Mouse (Mus musculus) embryonic facial prominence, embryonic 14.5 days (tissue): ENCODE data around the gene Cacna1s. TPM values are rescaled to one million over a fixed set of nuclear protein-coding genes. Genes with fewer than 3 reads are reported as not detected.
A peak's percentile ranks its signal among the peaks of the same experiment; 100 is the strongest.

Experiments
- ATAC-seq: fragments of 200-750 bp; cut with Nextera tagmentation; 2 replicates; pipeline ENCODE4 v1.8.0; 2017; ENCODE audit warnings: low read depth, moderate number of reproducible peaks, moderate TSS enrichment
- DNase-seq: peaks from one replicate; pipeline ENCODE4 v3.0.0-alpha.2; 2015; ENCODE audit warnings: low spot score
- H3K27ac ChIP-seq: fragments of 300-500 bp; sonication (generic); replicated peaks from 2 replicates; pipeline ENCODE4 v1.5.1; 2014; ENCODE audit warnings: low read depth, mild to moderate bottlenecking, low read length, moderate library complexity
- H3K27me3 ChIP-seq: fragments of 300-500 bp; sonication (generic); replicated peaks from 2 replicates; pipeline ENCODE4 v1.6.1; 2014; ENCODE audit warnings: low read length; ENCODE audit not compliant: control insufficient read depth, insufficient read depth
- H3K36me3 ChIP-seq: fragments of 300-500 bp; sonication (generic); 2 replicates; pipeline ENCODE4 v1.6.1; 2014; ENCODE audit warnings: low read length, mixed read lengths; ENCODE audit not compliant: control insufficient read depth, insufficient read depth
- H3K4me1 ChIP-seq: fragments of 300-500 bp; sonication (generic); 2 replicates; pipeline ENCODE4 v1.6.1; 2014; ENCODE audit warnings: antibody characterized with exemption, low read length; ENCODE audit not compliant: control insufficient read depth, insufficient read depth
- H3K4me2 ChIP-seq: fragments of 300-500 bp; sonication (generic); 2 replicates; pipeline ENCODE4 v1.6.1; 2014; ENCODE audit warnings: low read depth, mild to moderate bottlenecking, low read length, moderate library complexity, mixed read lengths
- H3K4me3 ChIP-seq: fragments of 300-500 bp; sonication (generic); 2 replicates; pipeline ENCODE4 v1.5.1; 2014; ENCODE audit warnings: low read depth, mild to moderate bottlenecking, low read length
- H3K9ac ChIP-seq: fragments of 300-500 bp; sonication (generic); 2 replicates; pipeline ENCODE4 v1.6.1; 2014; ENCODE audit warnings: low read depth, mild to moderate bottlenecking, low read length, moderate library complexity, mixed read lengths
- H3K9me3 ChIP-seq: fragments of 300-500 bp; sonication (generic); 2 replicates; pipeline ENCODE4 v1.6.1; 2016; ENCODE audit warnings: low read length; ENCODE audit not compliant: control insufficient read depth
- WGBS: fragments of 180-500 bp; shearing (Covaris S2); extraction: QIAGEN DNeasy Blood & Tissue Kit; methylation state at CpG from one replicate; pipeline ENCODE4 v1.1.7; 2014; 5-methylcytosine and 5-hydroxymethylcytosine counted together
- polyA plus RNA-seq: library from polyadenylated mRNA; unstranded; fragments of >200 nt; fragmentation: Nextera tagmentation; extraction: Ambion mirVana; gene quantifications from 2 replicates; pipeline ENCODE4 v1.2.1, GENCODE M21; 2014

Cacna1s gene
- polyA plus RNA-seq, 1 experiment from 2014 or later, result 11.2 TPM

GRCm38 (mm10) chr1:136045774-136046173, 6.8 kb upstream of the Cacna1s start:
- peaks cover 24% of the 10 kb centered on the region for H3K27me3 ChIP-seq
- DNase-seq (peak; percentile 59), ATAC-seq (no peak)

GRCm38 (mm10) chr1:136047432-136047831, 5.1 kb upstream of the Cacna1s start:
- Histone ChIP-seq H3K4me3 (no peak overlapping the region), H3K36me3 (no peaks in the 10 kb centered on the region), H3K9ac (no peak overlapping the region), H3K27ac (no peak overlapping the region), H3K9me3 (no peaks in the 10 kb centered on the region), H3K4me2 (no peak overlapping the region), H3K4me1 (no peaks in the 10 kb centered on the region; the same call in 1 of the 2 replicates), H3K27me3 (peaks cover 35% of the 10 kb centered on the region)
- WGBS, result 4% methylated on average over 2 of the region's 2 CpGs
- no peak for DNase-seq
- ATAC-seq, result no peak

More at GRCm38 (mm10) chr1:136045774-136046173, 6.8 kb upstream of the Cacna1s start:
- Histone ChIP-seq H3K4me2 (no peak overlapping the region), H3K36me3 (no peaks in the 10 kb centered on the region), H3K27ac (no peak overlapping the region), H3K4me3 (no peak overlapping the region), H3K9ac (no peak overlapping the region), H3K4me1 (peaks cover 3% of the 10 kb centered on the region; the same call in 1 of the 2 replicates), H3K9me3 (no peaks in the 10 kb centered on the region)
- WGBS, result 12% methylated on average over 4 of the region's 4 CpGs

GRCm38 (mm10) chr1:136047894-136048293, 4.7 kb upstream of the Cacna1s start:
- Histone ChIP-seq H3K9me3 (no peaks in the 10 kb centered on the region), H3K27me3 (peaks cover 39% of the 10 kb centered on the region), H3K4me2 (no peak overlapping the region), H3K4me3 (no peak overlapping the region), H3K36me3 (no peaks in the 10 kb centered on the region), H3K27ac (no peak overlapping the region), H3K9ac (no peak overlapping the region), H3K4me1 (no peaks in the 10 kb centered on the region; the same call in 1 of the 2 replicates)
- WGBS, result 72% methylated on average over 9 of the region's 9 CpGs
- DNase-seq (no peak), ATAC-seq (no peak)

DNA sequence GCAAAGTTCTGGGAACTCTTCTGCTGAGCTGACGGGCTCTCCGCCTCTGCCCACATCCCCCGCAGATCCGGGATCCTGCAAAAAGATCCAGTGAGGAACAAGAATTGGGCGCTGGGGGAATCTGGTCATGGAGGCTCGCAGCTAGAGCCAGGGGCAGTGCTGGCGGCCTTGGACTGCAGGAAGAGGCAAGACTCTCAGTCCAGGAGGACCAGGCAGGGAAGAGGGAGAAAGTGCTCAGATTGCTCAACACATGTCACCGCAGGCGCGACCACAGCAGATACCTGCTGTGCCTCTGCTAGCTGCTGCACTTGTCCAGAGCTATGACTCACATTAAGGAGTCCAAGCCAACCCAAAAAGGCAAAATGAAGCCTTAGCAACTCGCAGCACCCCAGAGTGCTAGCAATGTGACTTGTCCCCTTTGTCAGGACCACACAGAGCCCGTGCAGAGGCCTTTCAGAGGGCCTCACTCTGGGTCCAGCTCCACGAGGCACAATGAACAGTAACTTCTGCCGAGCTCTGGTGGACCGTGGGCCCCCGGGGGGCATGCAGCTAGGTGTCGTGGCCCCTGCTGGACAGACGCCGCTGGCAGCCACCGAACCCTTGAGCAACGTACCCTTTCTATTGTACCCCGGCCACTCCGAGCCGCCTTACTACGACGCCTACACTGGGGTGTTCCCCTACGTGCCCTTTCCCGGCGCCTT, 2.1 kb upstream of the Cacna1s start, which contains the start of gene Ascl5:
TSS of gene Ascl5 (plus strand) at position 493 of the 701 bp plus-strand sequence.
- DNase-seq, result no peak
- H3K36me3 ChIP-seq, result no peaks in the 10 kb centered on the region
- peak within 1 kb of the TSS; percentile 37 for H3K4me3 ChIP-seq
- H3K4me1 ChIP-seq, result no peaks in the 10 kb centered on the region; the same call in 1 of the 2 replicates
- peak within 1 kb of the TSS; percentile 5; the same call in 1 of the 2 replicates for H3K9ac ChIP-seq
- 22% methylated on average over 24 of the region's 29 CpGs for WGBS
- no peak; the same call in 1 of the 2 replicates for ATAC-seq
- H3K4me2 ChIP-seq, result peak within 1 kb of the TSS; percentile 60
- peaks cover 39% of the 10 kb centered on the region for H3K27me3 ChIP-seq
- H3K9me3 ChIP-seq, result no peaks in the 10 kb centered on the region
- no peak within 1 kb of the TSS for H3K27ac ChIP-seq

GRCm38 (mm10) chr1:136051013-136051315, 1.6 kb upstream of the Cacna1s start:
- Histone ChIP-seq H3K9ac (peak overlapping the region; percentile 5; the same call in 1 of the 2 replicates), H3K36me3 (no peaks in the 10 kb centered on the region), H3K4me2 (peak overlapping the region; percentile 60), H3K9me3 (no peaks in the 10 kb centered on the region), H3K27ac (no peak overlapping the region), H3K4me1 (no peaks in the 10 kb centered on the region; the same call in 1 of the 2 replicates), H3K27me3 (peaks cover 39% of the 10 kb centered on the region), H3K4me3 (peak overlapping the region; percentile 37)
- WGBS, result 0% methylated on average over 11 of the region's 36 CpGs
- ATAC-seq (peak; percentile 35; the same call in 1 of the 2 replicates), DNase-seq (peak; percentile 19)

- H3K27me3 ChIP-seq, result peaks cover 39% of the 10 kb centered on the region
- ATAC-seq (peak; percentile 85), DNase-seq (peak; percentile 95)
- no peaks in the 10 kb centered on the region for H3K36me3 ChIP-seq
- H3K4me2 ChIP-seq, result peak overlapping the region; percentile 60
- H3K4me1 ChIP-seq, result no peaks in the 10 kb centered on the region; the same call in 1 of the 2 replicates
- H3K4me3 ChIP-seq, result peak overlapping the region; percentile 37
- H3K27ac ChIP-seq, result no peak overlapping the region
- H3K9me3 ChIP-seq, result no peaks in the 10 kb centered on the region
- 0% methylated on average over 6 of the region's 6 CpGs for WGBS
- H3K9ac ChIP-seq, result peak overlapping the region; percentile 5; the same call in 1 of the 2 replicates
Measured at GRCm38 (mm10) chr1:136051465-136051864, 1.1 kb upstream of the Cacna1s start.

- ATAC-seq, result no peak
- no peak overlapping the region for H3K9ac ChIP-seq
Measured at GRCm38 (mm10) chr1:136055771-136056170, 3.2 kb downstream of the Cacna1s start.

GRCm38 (mm10) chr1:136058594-136058993, 6.0 kb downstream of the Cacna1s start:
- DNase-seq (no peak), ATAC-seq (no peak)
- Histone ChIP-seq H3K9me3 (no peaks in the 10 kb centered on the region), H3K36me3 (no peaks in the 10 kb centered on the region), H3K27ac (no peak overlapping the region), H3K4me2 (no peak overlapping the region), H3K9ac (no peak overlapping the region), H3K4me1 (no peaks in the 10 kb centered on the region), H3K4me3 (no peak overlapping the region), H3K27me3 (no peaks in the 10 kb centered on the region)
- 48% methylated on average over 3 of the region's 3 CpGs for WGBS

More at GRCm38 (mm10) chr1:136055771-136056170, 3.2 kb downstream of the Cacna1s start:
- peaks cover 16% of the 10 kb centered on the region for H3K27me3 ChIP-seq
- H3K4me3 ChIP-seq, result no peak overlapping the region
- H3K36me3 ChIP-seq, result no peaks in the 10 kb centered on the region
- no peak overlapping the region for H3K27ac ChIP-seq
- DNase-seq, result no peak
- no peak overlapping the region for H3K4me2 ChIP-seq
- H3K4me1 ChIP-seq, result no peaks in the 10 kb centered on the region; the same call in 1 of the 2 replicates
- H3K9me3 ChIP-seq, result no peaks in the 10 kb centered on the region
- 71% methylated on average over 3 of the region's 3 CpGs for WGBS
